Mouse (Mus musculus): ENCODE measurements around the gene Ankrd40.

The Ankrd40 gene

GRCm38 (mm10) chr11:94320969-94321930, 6.6 kb upstream of the Ankrd40 start:
- in situ Hi-C loops (cut with MboI; ENCODE audit: low pct_unique_long_range_greater_than_20kb in 1 of 2, low sequenced_read_pairs in 2 of 2, unreplicated experiment in 1 of 2) = no loop called here

- in situ Hi-C loops (cut with MboI; ENCODE audit: low pct_unique_long_range_greater_than_20kb in 1 of 2, low sequenced_read_pairs in 2 of 2, unreplicated experiment in 1 of 2) = no loop called here
These were observed 5.8 kb upstream of the Ankrd40 start, which contains the start of gene Luc7l3 for GRCm38 (mm10) chr11:94321931-94322400. Gene Luc7l3, minus strand, starts transcription at chr11:94321988.

GRCm38 (mm10) chr11:94322636-94323035, 5.2 kb upstream of the Ankrd40 start:
- in situ Hi-C loops (cut with MboI; ENCODE audit: low pct_unique_long_range_greater_than_20kb in 1 of 2, low sequenced_read_pairs in 2 of 2, unreplicated experiment in 1 of 2) = no loop called here

GRCm38 (mm10) chr11:94323271-94323925, 4.4 kb upstream of the Ankrd40 start:
- in situ Hi-C loops (cut with MboI; ENCODE audit: low pct_unique_long_range_greater_than_20kb in 1 of 2, low sequenced_read_pairs in 2 of 2, unreplicated experiment in 1 of 2) = no loop called here

GRCm38 (mm10) chr11:94324618-94325017, 3.2 kb upstream of the Ankrd40 start:
- in situ Hi-C loops (cut with MboI; ENCODE audit: low pct_unique_long_range_greater_than_20kb in 1 of 2, low sequenced_read_pairs in 2 of 2, unreplicated experiment in 1 of 2) = no loop called here

- in situ Hi-C loops (cut with MboI; ENCODE audit: low pct_unique_long_range_greater_than_20kb in 1 of 2, low sequenced_read_pairs in 2 of 2, unreplicated experiment in 1 of 2) = no loop called here
These were observed 815 bp upstream of the Ankrd40 start for GRCm38 (mm10) chr11:94326961-94327411.

- in situ Hi-C loops (cut with MboI; ENCODE audit: low pct_unique_long_range_greater_than_20kb in 1 of 2, low sequenced_read_pairs in 2 of 2, unreplicated experiment in 1 of 2) = no loop called here
These were observed 834 bp downstream of the Ankrd40 start for GRCm38 (mm10) chr11:94328644-94329025.

GRCm38 (mm10) chr11:94329270-94329891, 1.6 kb downstream of the Ankrd40 start:
- in situ Hi-C loops (cut with MboI; ENCODE audit: low pct_unique_long_range_greater_than_20kb in 1 of 2, low sequenced_read_pairs in 2 of 2, unreplicated experiment in 1 of 2) = no loop called here

GRCm38 (mm10) chr11:94330211-94330610, 2.4 kb downstream of the Ankrd40 start:
- in situ Hi-C loops (cut with MboI; ENCODE audit: low pct_unique_long_range_greater_than_20kb in 1 of 2, low sequenced_read_pairs in 2 of 2, unreplicated experiment in 1 of 2) = no loop called here

GRCm38 (mm10) chr11:94332726-94333125, 4.9 kb downstream of the Ankrd40 start:
- in situ Hi-C loops (cut with MboI; ENCODE audit: low pct_unique_long_range_greater_than_20kb in 1 of 2, low sequenced_read_pairs in 2 of 2, unreplicated experiment in 1 of 2) = no loop called here

- in situ Hi-C loops (cut with MboI; ENCODE audit: low pct_unique_long_range_greater_than_20kb in 1 of 2, low sequenced_read_pairs in 2 of 2, unreplicated experiment in 1 of 2) = no loop called here
These were observed 6.7 kb downstream of the Ankrd40 start for GRCm38 (mm10) chr11:94334386-94334968.

- in situ Hi-C loops (cut with MboI; ENCODE audit: low pct_unique_long_range_greater_than_20kb in 1 of 2, low sequenced_read_pairs in 2 of 2, unreplicated experiment in 1 of 2) = no loop called here
These were observed 8.8 kb downstream of the Ankrd40 start for GRCm38 (mm10) chr11:94336551-94336950.

- in situ Hi-C loops (cut with MboI; ENCODE audit: low pct_unique_long_range_greater_than_20kb in 1 of 2, low sequenced_read_pairs in 2 of 2, unreplicated experiment in 1 of 2) = no loop called here
These were observed 10.5 kb downstream of the Ankrd40 start for GRCm38 (mm10) chr11:94338347-94338746.

GRCm38 (mm10) chr11:94339732-94340585, 12.2 kb downstream of the Ankrd40 start:
- in situ Hi-C loops (cut with MboI; ENCODE audit: low pct_unique_long_range_greater_than_20kb in 1 of 2, low sequenced_read_pairs in 2 of 2, unreplicated experiment in 1 of 2) = no loop called here

GRCm38 (mm10) chr11:94340948-94341933, 13.4 kb downstream of the Ankrd40 start:
- in situ Hi-C loops (cut with MboI; ENCODE audit: low pct_unique_long_range_greater_than_20kb in 1 of 2, low sequenced_read_pairs in 2 of 2, unreplicated experiment in 1 of 2) = no loop called here

GRCm38 (mm10) chr11:94342114-94342905, 14.5 kb downstream of the Ankrd40 start:
- in situ Hi-C loops (cut with MboI; ENCODE audit: low pct_unique_long_range_greater_than_20kb in 1 of 2, low sequenced_read_pairs in 2 of 2, unreplicated experiment in 1 of 2) = no loop called here

All from mouse embryonic stem cell (cell line).